Mouse (Mus musculus) left cerebral cortex, adult 2 months (tissue): ENCODE data around the gene Arhgap31. TPM values are rescaled to one million over a fixed set of nuclear protein-coding genes. Genes with fewer than 3 reads are reported as not detected.
"Not testable (repeated sequence)": the region's sequence is repeated elsewhere in the genome, so short reads cannot be mapped to it uniquely, and the experiment has no call there.

Source experiments
- DNase-seq, 2 experiments: peaks; one replicate each; pipeline ENCODE4 v3.0.0; 2021 to 2022; ENCODE audit warnings: low spot score in 2 of 2, mixed read lengths in 1 of 2; ENCODE audit errors: extremely low spot score in 1 of 2
- H3K27ac ChIP-seq: fragments of 200-600 bp; 2 replicates; pipeline ENCODE4 v1.8.1; 2022
- H3K4me3 ChIP-seq: fragments of 200-600 bp; 2 replicates; pipeline ENCODE4 v1.8.1; 2022
- CTCF ChIP-seq: fragments of 200-600 bp; IDR thresholded peaks from 2 replicates; pipeline ENCODE4 v1.8.1; 2022; ENCODE audit warnings: antibody characterized with exemption, mild to moderate bottlenecking, moderate library complexity
- intact Hi-C: fragments of 180-260 bp; cut with DNase I; formaldehyde crosslinking; loops from one replicate; pipeline ENCODE4 v1.15.1; 2025
- total RNA-seq, 2 experiments: library from RNA; stranded (reverse); gene quantifications; 2 replicates each; pipeline ENCODE4 v1.2.3; 2021

Arhgap31 gene
- total RNA-seq, 2 experiments from 2014 or later = 19.1 to 20.6 TPM

DNA sequence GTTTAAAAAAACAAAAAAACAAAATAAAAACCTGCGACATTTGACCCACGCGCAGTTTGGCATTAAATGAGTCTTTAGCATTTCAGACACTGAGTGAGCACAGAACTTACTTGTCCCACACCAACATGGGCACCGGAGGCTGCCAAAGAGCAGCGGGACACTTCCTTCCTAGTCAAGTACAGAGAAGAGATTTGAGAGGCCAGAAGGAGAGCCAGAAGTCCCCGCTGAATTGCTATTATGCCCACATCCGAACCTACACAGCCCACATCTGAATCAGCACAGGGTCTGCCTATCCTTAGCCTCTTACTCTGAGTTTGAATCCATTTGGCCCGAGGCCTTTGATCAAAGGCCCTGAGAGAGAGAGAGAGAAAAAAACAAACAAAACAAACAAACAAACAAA, 11.2 kb upstream of the Arhgap31 start:
- peak in 1 of 2 experiments; percentile 9 for DNase-seq
- intact Hi-C loops = loop anchor here (10.0 kb wide), 1 partner anchor 99 kb away; no protein-coding TSS in a partner anchor
- Histone ChIP-seq H3K4me3 (0 out of 2 replicates have a peak overlapping the region, but pooled peaks have one; percentile 3), H3K27ac (peak overlapping the region; percentile 75)
- TF ChIP-seq CTCF = no peak

DNA sequence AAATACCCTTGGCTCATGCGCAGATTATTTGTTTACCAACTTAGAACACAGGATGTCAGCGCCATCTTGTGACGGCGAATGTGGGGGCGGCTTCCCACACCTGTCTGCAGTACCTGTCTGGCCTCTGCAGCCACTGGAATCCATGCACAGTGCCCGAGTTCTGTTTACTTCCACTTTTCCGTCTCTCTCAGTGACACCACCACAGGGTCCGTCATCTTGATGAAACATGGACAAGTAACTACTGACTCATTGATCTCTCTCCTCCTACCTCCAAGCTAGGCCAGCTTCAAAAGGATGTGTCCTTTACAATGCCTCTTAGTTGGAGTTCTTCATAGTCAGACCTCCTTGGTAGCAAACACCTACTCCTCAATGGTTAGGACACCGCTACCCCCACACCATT, 8.3 kb upstream of the Arhgap31 start:
- H3K4me3 ChIP-seq = no peak overlapping the region
- intact Hi-C loops = loop anchor here (10.0 kb wide), 1 partner anchor 97 kb away; no protein-coding TSS in a partner anchor
- TF ChIP-seq CTCF = no peak
- DNase-seq = no peak
- no peak overlapping the region for H3K27ac ChIP-seq

DNA sequence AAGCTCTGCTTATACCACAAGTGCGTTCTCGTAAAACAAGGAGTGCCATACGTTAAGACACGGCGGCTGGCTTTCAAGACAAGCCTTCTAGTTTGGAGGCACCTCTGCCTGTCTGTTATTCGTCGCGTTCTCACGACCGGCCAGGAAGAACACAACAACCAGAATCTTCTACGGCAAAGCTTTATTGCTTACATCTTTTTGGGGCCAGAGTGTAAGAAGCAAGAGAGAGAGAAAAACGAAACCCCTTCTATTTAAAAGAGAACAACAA, 1.1 kb upstream of the Arhgap31 start:
- intact Hi-C loops, H3K4me3 ChIP-seq, DNase-seq: not testable (repeated sequence)
- H3K27ac ChIP-seq = peak overlapping the region; percentile 47; the same call in 1 of the 2 replicates

DNA sequence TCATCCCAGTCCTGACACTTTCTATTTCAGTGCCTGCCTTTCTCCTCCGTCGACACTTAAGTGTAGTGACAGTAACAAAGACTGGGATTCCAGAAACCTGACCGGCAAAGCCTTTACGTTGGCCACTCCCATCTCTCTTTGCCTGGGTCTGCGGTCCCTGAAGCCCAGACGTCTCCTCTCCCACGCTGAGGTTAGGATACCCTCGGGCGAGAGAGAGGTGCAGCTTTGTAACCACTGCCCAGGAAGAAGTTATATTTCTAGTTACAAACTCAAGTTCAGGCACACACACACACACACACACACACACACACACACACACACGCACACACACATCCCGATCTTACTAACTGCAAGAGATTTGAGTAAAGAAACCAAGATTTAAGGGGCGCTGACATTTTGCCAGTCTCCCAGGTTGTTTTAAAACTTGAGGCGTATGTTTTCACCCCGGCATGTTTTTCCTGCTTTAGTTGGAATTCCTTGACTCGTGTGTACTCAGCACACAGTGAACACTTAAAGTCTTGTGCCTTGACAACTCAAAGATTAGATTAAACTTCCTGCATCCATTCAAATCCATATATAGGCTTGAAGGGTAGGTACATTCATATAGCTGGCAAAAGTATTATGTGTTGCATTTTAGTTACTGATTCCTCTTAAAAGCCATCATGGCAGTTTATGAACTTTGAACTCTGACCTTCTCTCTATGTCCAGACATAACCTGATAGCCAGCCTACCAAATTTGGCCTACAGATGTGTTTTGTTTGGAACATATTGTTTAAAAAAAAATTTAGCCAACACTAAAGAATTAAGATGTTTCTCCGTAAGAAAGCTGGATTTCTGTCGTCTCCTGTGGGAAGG, 557 bp upstream of the Arhgap31 start:
- DNase-seq = no peak
- TF ChIP-seq CTCF = no peak
- intact Hi-C loops = no loop called here
- peak overlapping the region; percentile 83 for H3K4me3 ChIP-seq
- H3K27ac ChIP-seq = peak overlapping the region; percentile 86

DNA sequence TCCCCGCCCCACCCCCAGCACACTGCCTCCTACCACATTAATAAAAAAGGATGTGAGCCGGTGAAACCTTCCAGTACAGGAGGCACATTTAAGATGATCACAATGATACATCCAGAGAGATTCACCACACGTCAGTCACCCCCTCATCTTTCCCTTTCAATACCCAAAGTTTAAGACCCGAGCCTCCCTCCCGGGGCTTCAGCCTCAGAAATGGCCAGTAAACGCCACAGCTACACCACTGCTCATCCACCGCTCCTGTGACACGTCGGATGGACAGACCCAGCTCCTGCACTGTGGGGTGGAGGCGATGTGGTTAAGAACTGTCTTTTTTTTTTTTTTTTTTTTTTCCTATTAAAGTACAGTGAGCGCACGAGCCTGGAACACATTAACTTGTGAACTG, 969 bp downstream of the Arhgap31 start:
- H3K27ac ChIP-seq = peak overlapping the region; percentile 86
- H3K4me3 ChIP-seq = peak overlapping the region; percentile 83
- TF ChIP-seq CTCF = no peak
- peak in 1 of 2 experiments; percentile 9 for DNase-seq
- intact Hi-C loops = no loop called here

DNA sequence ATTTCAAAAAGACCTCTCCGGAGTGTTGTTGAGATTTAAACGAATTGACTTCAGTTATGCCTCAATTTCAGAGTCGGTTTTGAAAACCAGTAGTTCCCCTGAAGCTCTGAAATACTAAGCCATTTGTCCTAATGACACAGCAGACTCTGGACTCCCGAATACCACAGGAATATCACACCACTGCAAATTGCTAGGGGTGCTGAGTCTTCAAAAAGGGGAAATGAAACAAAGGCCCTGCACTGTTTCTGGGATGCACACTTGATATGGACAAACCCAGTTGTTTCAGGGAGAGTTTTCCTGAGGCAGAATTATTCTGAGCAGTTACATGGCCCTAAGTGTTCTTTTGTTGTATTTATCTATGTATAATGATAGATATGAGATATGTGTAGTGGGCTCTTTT, 1.8 kb downstream of the Arhgap31 start:
- intact Hi-C loops = no loop called here
- peak overlapping the region; percentile 15; the same call in 1 of the 2 replicates for H3K27ac ChIP-seq
- no peak for TF ChIP-seq CTCF
- H3K4me3 ChIP-seq = peak overlapping the region; percentile 83
- peak in 1 of 2 experiments; percentile 8 for DNase-seq

DNA sequence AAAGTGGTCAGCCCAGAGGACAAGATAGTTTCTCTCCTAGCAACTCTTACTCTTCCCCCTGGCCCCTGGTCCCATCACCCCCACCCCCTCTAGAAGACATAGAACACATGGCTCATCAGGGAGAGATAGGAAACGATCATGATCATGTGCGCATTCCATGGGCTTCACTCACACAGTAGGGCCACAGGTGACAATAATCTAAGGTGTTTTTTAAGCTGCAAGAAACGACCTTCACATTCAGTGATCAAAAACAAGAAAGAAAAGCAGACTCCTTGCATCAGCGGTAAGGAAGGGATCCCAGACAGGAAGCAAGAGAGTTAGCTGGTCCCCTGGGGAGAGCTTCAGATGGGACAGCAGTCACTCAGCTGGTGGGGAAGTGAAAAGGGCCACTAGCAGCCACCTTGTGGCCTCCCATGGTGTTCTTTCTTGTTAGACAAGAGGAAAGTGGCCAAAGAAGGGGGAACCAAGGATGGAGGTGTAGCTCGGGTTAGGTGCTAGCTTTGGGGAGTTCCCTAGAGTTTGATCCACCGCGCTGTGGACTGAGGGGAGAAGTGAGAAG, 4.0 kb downstream of the Arhgap31 start:
- intact Hi-C loops = no loop called here
- no peak overlapping the region for H3K4me3 ChIP-seq
- no peak; the same call in 1 of the 2 replicates for TF ChIP-seq CTCF
- H3K27ac ChIP-seq = no peak overlapping the region
- DNase-seq = no peak

DNA sequence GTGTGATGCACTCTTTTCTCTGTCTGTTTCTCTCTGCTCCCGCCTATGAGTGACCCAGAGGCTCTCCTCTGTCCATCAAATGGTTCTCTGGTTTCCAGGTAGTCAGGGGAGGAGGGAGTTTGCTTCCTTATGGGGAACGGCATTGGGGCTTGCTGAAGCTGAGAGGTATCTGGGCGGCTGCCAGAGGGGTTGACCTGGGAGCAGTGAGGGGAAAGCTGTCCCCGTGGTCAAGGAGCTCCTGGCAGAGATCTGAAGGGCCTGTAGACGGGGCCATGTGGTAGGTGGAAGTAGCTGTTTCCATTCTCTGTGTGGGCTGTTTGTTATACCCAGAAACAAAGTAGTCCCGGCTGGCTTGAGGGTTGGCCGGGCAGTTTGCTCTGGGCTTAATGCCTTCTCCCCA, 6.3 kb downstream of the Arhgap31 start:
- no peak overlapping the region; the same call in 1 of the 2 replicates for H3K27ac ChIP-seq

DNA sequence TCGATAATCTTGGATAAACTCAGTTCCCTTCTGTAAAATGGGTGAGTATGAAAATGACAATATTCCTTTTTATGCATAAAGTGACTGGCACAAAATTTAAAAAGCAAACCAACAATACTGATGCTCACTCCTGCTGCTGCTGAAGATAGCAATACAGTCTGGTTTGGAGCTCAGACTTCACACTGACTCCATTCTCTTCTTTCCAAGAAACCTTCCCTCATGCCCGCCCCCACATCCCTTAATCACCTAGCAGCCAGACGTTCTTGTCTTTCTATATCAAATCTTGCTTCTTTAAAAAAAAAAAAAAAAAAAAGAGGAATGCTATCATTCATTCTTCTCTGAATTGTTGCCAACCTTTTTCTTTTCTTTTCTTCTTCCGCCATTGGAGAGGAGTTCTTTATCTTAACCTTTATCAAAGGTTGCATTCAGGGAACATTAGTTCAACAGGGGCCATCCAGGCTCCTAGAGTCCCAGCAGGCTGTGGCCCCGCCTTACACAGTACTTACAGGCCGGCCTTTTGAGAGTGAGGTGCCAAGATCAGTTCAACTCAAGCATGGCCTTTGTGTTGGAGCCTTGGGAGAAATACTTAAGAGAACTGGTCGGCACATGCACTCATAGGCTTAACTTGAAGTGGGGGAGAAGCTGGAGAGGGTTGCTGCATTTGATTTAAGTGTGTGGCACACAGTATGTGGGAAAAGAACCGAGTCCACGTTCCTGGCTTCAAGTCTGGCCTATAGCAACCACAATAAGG, 7.4 kb downstream of the Arhgap31 start:
- Histone ChIP-seq H3K27ac (peak overlapping the region; percentile 40), H3K4me3 (no peak overlapping the region)
- no peak for TF ChIP-seq CTCF
- no peak for DNase-seq
- intact Hi-C loops = no loop called here

More for the DNA sequence above, 6.3 kb downstream of the Arhgap31 start:
- intact Hi-C loops = no loop called here
- no peak for TF ChIP-seq CTCF
- H3K4me3 ChIP-seq = no peak overlapping the region
- DNase-seq = no peak

DNA sequence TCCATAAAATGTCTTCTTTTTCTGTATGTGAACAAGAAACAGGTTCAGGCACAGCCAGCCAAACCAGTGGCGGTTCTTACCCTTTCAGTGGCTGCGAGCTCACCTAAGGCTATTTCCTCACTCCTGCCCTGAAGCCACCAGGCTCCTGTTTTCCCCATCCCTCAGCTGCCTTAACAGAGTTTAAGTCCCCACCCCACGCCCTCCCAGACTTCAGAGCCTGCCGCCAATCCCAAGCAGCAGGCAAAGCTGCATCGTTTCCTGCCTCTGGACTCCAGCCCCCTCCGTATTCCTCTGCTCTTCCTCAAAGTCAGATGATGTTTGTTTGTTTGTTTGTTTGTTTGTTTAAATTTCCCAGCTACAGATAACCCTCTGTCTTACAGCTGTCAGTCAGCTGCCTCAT, 9.6 kb downstream of the Arhgap31 start:
- no peak overlapping the region for H3K4me3 ChIP-seq
- no peak overlapping the region for H3K27ac ChIP-seq
- DNase-seq = no peak
- TF ChIP-seq CTCF = no peak
- intact Hi-C loops = no loop called here

DNA sequence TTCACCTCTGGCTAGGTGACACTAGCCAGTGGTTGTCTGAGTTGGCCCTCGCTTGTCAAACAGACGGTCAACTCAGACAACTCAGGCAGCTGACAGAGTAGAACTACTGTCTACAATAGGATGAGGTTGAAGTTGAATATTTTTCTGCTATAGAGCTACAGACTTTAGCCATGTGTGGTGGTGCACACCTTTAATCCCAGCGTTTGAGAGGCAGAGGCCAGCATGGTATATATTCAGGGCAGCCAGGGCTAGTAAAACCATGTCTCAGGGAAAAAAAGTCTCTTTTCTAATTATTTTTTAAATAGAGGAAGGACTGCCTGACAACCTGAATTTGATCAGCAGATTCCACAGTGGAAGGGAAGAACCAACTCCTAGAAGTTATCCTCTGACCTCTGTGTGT, 10.8 kb downstream of the Arhgap31 start:
- intact Hi-C loops = no loop called here

DNA sequence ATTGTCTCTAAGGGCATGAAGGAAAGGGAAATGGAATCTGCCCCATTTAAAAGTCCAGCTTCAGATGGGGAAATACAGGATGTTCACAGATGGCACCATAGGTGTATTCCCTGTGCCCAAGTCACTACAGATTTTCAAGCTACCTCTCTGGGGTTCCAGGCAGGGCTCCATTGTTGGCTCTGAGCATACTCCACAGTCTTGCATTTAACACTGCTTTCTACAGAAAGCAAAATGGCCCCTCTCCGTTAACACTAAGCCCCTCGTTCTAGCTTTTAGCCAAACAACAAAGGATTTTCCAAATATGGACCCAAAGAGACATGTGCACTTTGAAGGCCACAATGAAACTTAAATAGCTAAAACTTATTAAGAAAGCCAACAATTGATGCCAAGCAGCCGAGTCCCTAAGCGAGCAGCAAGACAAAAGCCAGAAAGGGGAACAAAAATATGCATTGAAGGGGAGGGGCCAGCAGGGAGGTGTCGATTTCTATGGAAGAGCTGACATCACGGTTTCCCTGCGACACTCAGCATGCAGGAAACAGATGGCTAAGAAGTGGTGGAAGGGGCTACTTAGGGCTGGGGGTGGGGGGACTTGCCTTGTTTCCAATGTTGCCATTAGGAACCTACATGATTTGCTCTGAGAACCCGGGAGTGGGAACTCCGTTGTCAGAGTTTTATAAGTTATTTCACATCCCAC, 11.4 kb downstream of the Arhgap31 start:
- no peak overlapping the region for H3K27ac ChIP-seq
- DNase-seq = no peak
- TF ChIP-seq CTCF = no peak
- H3K4me3 ChIP-seq = no peak overlapping the region
- intact Hi-C loops = no loop called here

More for the DNA sequence above, 10.8 kb downstream of the Arhgap31 start:
- H3K27ac ChIP-seq = no peak overlapping the region
- no peak for TF ChIP-seq CTCF
- DNase-seq = no peak
- no peak overlapping the region for H3K4me3 ChIP-seq
